Mouse (Mus musculus): ENCODE measurements at regions not wholly inside any gene's neighbourhood (a gene's known extent, or its start where the extent isn't known, plus 50 kb on each side); places are given as distances from the start of the nearest gene placed in this dataset.

DNA sequence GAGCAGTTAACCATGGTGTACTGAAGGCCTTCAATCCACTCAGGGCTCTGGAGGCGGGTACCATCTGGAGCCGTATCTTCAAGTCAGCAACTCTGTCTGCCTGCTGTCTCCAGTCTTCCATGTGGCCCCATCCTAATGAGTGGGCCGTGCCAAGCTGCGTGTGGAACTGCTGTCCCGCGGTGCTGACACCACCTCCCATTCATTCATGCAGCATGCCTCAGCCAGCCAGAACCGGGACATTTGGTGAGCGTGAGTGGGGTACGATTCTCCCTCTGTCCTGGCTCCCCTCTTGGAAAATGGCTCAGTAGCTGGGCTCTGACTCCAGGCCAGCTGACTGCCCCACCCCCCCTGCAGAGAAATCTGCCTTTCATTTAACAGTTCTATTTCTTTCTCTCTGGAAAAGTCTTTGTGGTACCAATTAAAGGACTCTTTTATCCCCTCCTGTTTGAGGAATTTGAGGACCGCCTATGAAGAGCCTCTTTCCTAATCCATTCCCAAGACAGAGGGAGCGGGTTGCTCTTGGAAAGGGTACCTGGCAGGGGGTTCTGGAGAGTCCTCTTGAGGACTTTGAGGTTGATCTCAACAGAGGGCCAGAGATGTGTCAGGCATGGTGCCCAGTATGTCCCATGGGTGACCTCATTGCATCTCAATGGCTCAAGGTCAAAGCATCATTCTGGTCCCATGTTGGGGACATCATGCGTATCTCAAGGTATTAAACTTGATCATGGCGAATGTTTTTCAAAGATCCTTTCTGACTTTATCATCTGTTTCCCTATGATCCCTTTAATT lies 55.5 kb upstream of the Brd7 start:
- no peak overlapping the region for H3K4me2 ChIP-seq
- 62% methylated on average over 13 of the region's 13 CpGs for WGBS
- H3K9me3 ChIP-seq (replicated peaks): no peaks in the 10 kb centered on the region
- no peaks in the 10 kb centered on the region for H3K27me3 ChIP-seq
- no peak overlapping the region for H3K9ac ChIP-seq
- no peak overlapping the region for H3K27ac ChIP-seq
- H3K4me1 ChIP-seq (replicated peaks): no peaks in the 10 kb centered on the region
- no peaks in the 10 kb centered on the region for H3K36me3 ChIP-seq
- no peak for ATAC-seq (replicated peaks; ENCODE audit: insufficient number of reproducible peaks, insufficient read depth, low FRiP score, low read depth)
- H3K4me3 ChIP-seq: no peak overlapping the region

DNA sequence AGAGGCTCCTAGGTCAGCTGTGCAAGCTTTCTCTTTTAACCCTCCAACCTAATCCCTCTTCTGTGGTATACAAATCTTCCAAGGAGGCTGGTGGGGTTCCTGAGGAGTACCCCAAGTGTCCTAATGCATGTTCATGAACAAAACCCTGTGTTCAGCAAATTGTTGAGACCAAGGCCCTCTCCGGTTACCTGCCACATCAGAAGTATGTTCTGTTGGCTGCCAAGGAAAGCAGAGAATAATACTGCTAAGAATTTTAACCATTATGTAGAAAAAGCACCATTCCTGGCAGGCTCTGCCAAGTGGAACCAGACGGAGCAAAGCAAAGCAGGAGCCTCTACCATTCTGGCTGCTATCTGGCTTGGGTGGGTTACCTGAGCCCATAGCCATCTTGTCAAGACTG lies 61.3 kb upstream of the Brd7 start:
- WGBS: 72% methylated on average over 2 of the region's 2 CpGs
- no peaks in the 10 kb centered on the region for H3K27me3 ChIP-seq
- H3K9me3 ChIP-seq (replicated peaks): no peaks in the 10 kb centered on the region
- H3K36me3 ChIP-seq: no peaks in the 10 kb centered on the region
- H3K4me3 ChIP-seq: no peak overlapping the region
- no peak overlapping the region for H3K9ac ChIP-seq
- no peak overlapping the region for H3K4me2 ChIP-seq
- H3K4me1 ChIP-seq (replicated peaks): no peaks in the 10 kb centered on the region
- no peak for ATAC-seq (replicated peaks; ENCODE audit: insufficient number of reproducible peaks, insufficient read depth, low FRiP score, low read depth)
- no peak overlapping the region for H3K27ac ChIP-seq

- ATAC-seq (replicated peaks; ENCODE audit: insufficient number of reproducible peaks, insufficient read depth, low FRiP score, low read depth): no peak
- H3K4me1 ChIP-seq (replicated peaks): no peaks in the 10 kb centered on the region
- no peak overlapping the region for H3K4me3 ChIP-seq
- WGBS: 62% methylated on average over 5 of the region's 5 CpGs
- no peaks in the 10 kb centered on the region for H3K9me3 ChIP-seq (replicated peaks)
- no peak overlapping the region for H3K27ac ChIP-seq
- peaks cover 5% of the 10 kb centered on the region; the same call in 1 of the 2 replicates for H3K27me3 ChIP-seq
- no peak overlapping the region for H3K9ac ChIP-seq
- H3K4me2 ChIP-seq: no peak overlapping the region
- no peaks in the 10 kb centered on the region for H3K36me3 ChIP-seq
These were observed 66.6 kb upstream of the Brd7 start for GRCm38 (mm10) chr8:88428560-88428959.

GRCm38 (mm10) chr8:88431389-88431788 lies 69.4 kb upstream of the Brd7 start:
- no peak overlapping the region for H3K4me2 ChIP-seq
- no peak overlapping the region for H3K27ac ChIP-seq
- no peak for ATAC-seq (replicated peaks; ENCODE audit: insufficient number of reproducible peaks, insufficient read depth, low FRiP score, low read depth)
- H3K4me3 ChIP-seq: no peak overlapping the region
- H3K36me3 ChIP-seq: no peaks in the 10 kb centered on the region
- no peak overlapping the region for H3K9ac ChIP-seq
- H3K27me3 ChIP-seq: peaks cover 13% of the 10 kb centered on the region
- no peaks in the 10 kb centered on the region for H3K4me1 ChIP-seq (replicated peaks)
- 51% methylated on average over 6 of the region's 6 CpGs for WGBS
- H3K9me3 ChIP-seq (replicated peaks): no peaks in the 10 kb centered on the region

- Histone ChIP-seq H3K4me2 (no peak overlapping the region), H3K27ac (no peak overlapping the region), H3K4me1 (replicated peaks) (no peaks in the 10 kb centered on the region), H3K4me3 (no peak overlapping the region), H3K36me3 (no peaks in the 10 kb centered on the region), H3K9ac (no peak overlapping the region), H3K9me3 (replicated peaks) (no peaks in the 10 kb centered on the region), H3K27me3 (peaks cover 45% of the 10 kb centered on the region)
- 85% methylated on average over 2 of the region's 2 CpGs for WGBS
- no peak for ATAC-seq (replicated peaks; ENCODE audit: insufficient number of reproducible peaks, insufficient read depth, low FRiP score, low read depth)
These were observed 73.7 kb upstream of the Brd7 start for GRCm38 (mm10) chr8:88435686-88436085.

- H3K4me3 ChIP-seq: no peak overlapping the region
- no peaks in the 10 kb centered on the region for H3K9me3 ChIP-seq (replicated peaks)
- no peak overlapping the region for H3K27ac ChIP-seq
- no peaks in the 10 kb centered on the region for H3K4me1 ChIP-seq (replicated peaks)
- no peak for ATAC-seq (replicated peaks; ENCODE audit: insufficient number of reproducible peaks, insufficient read depth, low FRiP score, low read depth)
- H3K36me3 ChIP-seq: no peaks in the 10 kb centered on the region
- H3K4me2 ChIP-seq: no peak overlapping the region
- peaks cover 38% of the 10 kb centered on the region for H3K27me3 ChIP-seq
- 71% methylated on average over 15 of the region's 15 CpGs for WGBS
- H3K9ac ChIP-seq: no peak overlapping the region
These were observed 78.2 kb upstream of the Brd7 start for GRCm38 (mm10) chr8:88440219-88440618.

- no peak overlapping the region for H3K27ac ChIP-seq
- no peak overlapping the region for H3K9ac ChIP-seq
- H3K27me3 ChIP-seq: peaks cover 14% of the 10 kb centered on the region; the same call in 1 of the 2 replicates
- H3K4me2 ChIP-seq: no peak overlapping the region
- no peaks in the 10 kb centered on the region for H3K36me3 ChIP-seq
- H3K4me1 ChIP-seq (replicated peaks): no peaks in the 10 kb centered on the region
- no peak overlapping the region for H3K4me3 ChIP-seq
- ATAC-seq (replicated peaks; ENCODE audit: insufficient number of reproducible peaks, insufficient read depth, low FRiP score, low read depth): no peak
- 59% methylated on average over 1 of the region's 1 CpGs for WGBS
- no peaks in the 10 kb centered on the region for H3K9me3 ChIP-seq (replicated peaks)
These were observed 77.8 kb upstream of the Nkd1 start for GRCm38 (mm10) chr8:88443397-88443796.

GRCm38 (mm10) chr8:88447406-88447805 lies 73.7 kb upstream of the Nkd1 start:
- ATAC-seq (replicated peaks; ENCODE audit: insufficient number of reproducible peaks, insufficient read depth, low FRiP score, low read depth): no peak
- no peak overlapping the region for H3K9ac ChIP-seq

DNA sequence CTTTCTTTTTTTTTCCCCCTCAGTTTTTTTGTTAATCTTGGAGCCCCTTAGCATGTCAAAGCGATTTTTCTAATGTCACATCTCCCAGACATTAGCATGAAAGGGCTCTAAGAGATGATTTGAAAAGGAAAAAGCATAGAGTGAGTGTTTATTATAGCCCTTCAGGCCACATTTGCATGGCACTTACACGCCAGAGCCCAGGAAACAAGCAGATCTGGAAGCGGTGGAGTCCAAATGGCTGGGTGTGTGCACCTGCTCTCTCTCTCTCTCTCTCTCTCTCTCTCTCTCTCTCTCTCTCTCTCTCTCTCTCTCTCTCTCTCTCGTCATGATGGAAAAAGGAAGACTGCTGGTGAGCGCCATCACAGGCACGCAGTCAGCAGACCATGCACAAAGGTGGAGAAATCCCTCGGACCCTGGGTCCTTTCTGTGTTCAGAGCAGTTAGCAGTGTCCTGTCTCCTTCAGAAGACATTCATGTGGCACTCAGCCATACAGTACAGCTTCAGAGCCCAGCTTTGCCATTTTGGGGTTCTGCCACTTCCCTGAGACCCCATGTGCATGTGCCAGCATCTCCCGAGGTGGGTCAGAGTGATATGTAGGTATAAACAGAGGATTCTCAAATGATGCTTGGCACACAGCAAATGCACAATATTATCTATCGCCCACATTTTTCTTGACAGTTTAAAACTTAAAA lies 73.2 kb upstream of the Nkd1 start:
- Histone ChIP-seq H3K4me1 (replicated peaks) (peaks cover 10% of the 10 kb centered on the region), H3K4me3 (no peak overlapping the region), H3K36me3 (no peaks in the 10 kb centered on the region), H3K27ac (no peak overlapping the region), H3K9ac (no peak overlapping the region), H3K4me2 (no peak overlapping the region), H3K9me3 (replicated peaks) (no peaks in the 10 kb centered on the region), H3K27me3 (peaks cover 41% of the 10 kb centered on the region)
- no peak for ATAC-seq (replicated peaks; ENCODE audit: insufficient number of reproducible peaks, insufficient read depth, low FRiP score, low read depth)
- WGBS: 78% methylated on average over 8 of the region's 9 CpGs

More at GRCm38 (mm10) chr8:88447406-88447805, 73.7 kb upstream of the Nkd1 start:
- Histone ChIP-seq H3K4me1 (replicated peaks) (peaks cover 10% of the 10 kb centered on the region), H3K4me2 (no peak overlapping the region), H3K27me3 (peaks cover 35% of the 10 kb centered on the region), H3K36me3 (no peaks in the 10 kb centered on the region), H3K27ac (no peak overlapping the region), H3K4me3 (no peak overlapping the region), H3K9me3 (replicated peaks) (no peaks in the 10 kb centered on the region)
- WGBS: 42% methylated on average over 6 of the region's 6 CpGs

- no peak overlapping the region for H3K27ac ChIP-seq
- no peak overlapping the region for H3K9ac ChIP-seq
- H3K4me2 ChIP-seq: no peak overlapping the region
- no peak overlapping the region for H3K4me3 ChIP-seq
- no peak for ATAC-seq (replicated peaks; ENCODE audit: insufficient number of reproducible peaks, insufficient read depth, low FRiP score, low read depth)
- no peaks in the 10 kb centered on the region for H3K36me3 ChIP-seq
- peaks cover 51% of the 10 kb centered on the region for H3K27me3 ChIP-seq
- H3K9me3 ChIP-seq (replicated peaks): no peaks in the 10 kb centered on the region
- WGBS: 91% methylated on average over 9 of the region's 9 CpGs
- peaks cover 15% of the 10 kb centered on the region for H3K4me1 ChIP-seq (replicated peaks)
These were observed 72.2 kb upstream of the Nkd1 start for GRCm38 (mm10) chr8:88449001-88449400.

GRCm38 (mm10) chr8:88449534-88449933 lies 71.6 kb upstream of the Nkd1 start:
- Histone ChIP-seq H3K9me3 (replicated peaks) (no peaks in the 10 kb centered on the region), H3K4me1 (replicated peaks) (peaks cover 20% of the 10 kb centered on the region), H3K9ac (no peak overlapping the region), H3K27ac (no peak overlapping the region), H3K36me3 (no peaks in the 10 kb centered on the region), H3K4me3 (no peak overlapping the region), H3K27me3 (peaks cover 57% of the 10 kb centered on the region), H3K4me2 (no peak overlapping the region)
- ATAC-seq (replicated peaks; ENCODE audit: insufficient number of reproducible peaks, insufficient read depth, low FRiP score, low read depth): no peak
- WGBS: 66% methylated on average over 5 of the region's 5 CpGs

All from heart, embryonic 15.5 days (tissue).